Mouse (Mus musculus) neural tube, embryonic 15.5 days (tissue): ENCODE measurements around the gene Irak3. TPM values are rescaled to one million over a fixed set of nuclear protein-coding genes. Genes with fewer than 3 reads are reported as not detected.
A peak's percentile ranks its signal among the peaks of the same experiment; 100 is the strongest.

Source experiments
- ATAC-seq: fragments of 200-750 bp; cut with Nextera tagmentation; 2 replicates; pipeline ENCODE4 v1.8.0; 2017; ENCODE audit warnings: mild to moderate bottlenecking, moderate TSS enrichment, moderate library complexity; ENCODE audit not compliant: low FRiP score
- H3K27ac ChIP-seq: fragments of 300-500 bp; sonication (generic); replicated peaks from 2 replicates; pipeline ENCODE4 v1.5.1; 2015; ENCODE audit warnings: mild to moderate bottlenecking, inconsistent platforms
- H3K27me3 ChIP-seq: fragments of 300-500 bp; sonication (generic); replicated peaks from 2 replicates; pipeline ENCODE4 v1.6.1; 2015; ENCODE audit warnings: inconsistent platforms
- H3K36me3 ChIP-seq: fragments of 300-500 bp; sonication (generic); 2 replicates; pipeline ENCODE4 v1.6.1; 2015; ENCODE audit warnings: inconsistent platforms
- H3K4me1 ChIP-seq: fragments of 300-500 bp; sonication (generic); 2 replicates; pipeline ENCODE4 v1.6.1; 2015; ENCODE audit warnings: inconsistent platforms
- H3K4me2 ChIP-seq: fragments of 300-500 bp; sonication (generic); 2 replicates; pipeline ENCODE4 v1.6.1; 2015; ENCODE audit warnings: inconsistent platforms, mild to moderate bottlenecking, moderate library complexity
- H3K4me3 ChIP-seq: fragments of 300-500 bp; sonication (generic); replicated peaks from 2 replicates; pipeline ENCODE4 v1.5.1; 2015; ENCODE audit warnings: mild to moderate bottlenecking, inconsistent platforms
- H3K9ac ChIP-seq: fragments of 300-500 bp; sonication (generic); replicated peaks from 2 replicates; pipeline ENCODE4 v1.6.1; 2015; ENCODE audit warnings: mild to moderate bottlenecking, inconsistent platforms
- H3K9me3 ChIP-seq: fragments of 300-500 bp; sonication (generic); replicated peaks from 2 replicates; pipeline ENCODE4 v1.6.1; 2016; ENCODE audit warnings: inconsistent platforms
- WGBS: fragments of 180-500 bp; shearing (Covaris S2); methylation state at CpG from one replicate; pipeline ENCODE4 v1.1.7; 2015; ENCODE audit warnings: mixed read lengths; 5-methylcytosine and 5-hydroxymethylcytosine counted together
- polyA plus RNA-seq: library from polyadenylated mRNA; unstranded; fragments of >200 nt; fragmentation: Nextera tagmentation; extraction: Ambion mirVana; gene quantifications from 2 replicates; pipeline ENCODE4 v1.2.1, GENCODE M21; 2015

Irak3 gene
- polyA plus RNA-seq, 1 experiment from 2014 or later: 0.29 TPM

DNA sequence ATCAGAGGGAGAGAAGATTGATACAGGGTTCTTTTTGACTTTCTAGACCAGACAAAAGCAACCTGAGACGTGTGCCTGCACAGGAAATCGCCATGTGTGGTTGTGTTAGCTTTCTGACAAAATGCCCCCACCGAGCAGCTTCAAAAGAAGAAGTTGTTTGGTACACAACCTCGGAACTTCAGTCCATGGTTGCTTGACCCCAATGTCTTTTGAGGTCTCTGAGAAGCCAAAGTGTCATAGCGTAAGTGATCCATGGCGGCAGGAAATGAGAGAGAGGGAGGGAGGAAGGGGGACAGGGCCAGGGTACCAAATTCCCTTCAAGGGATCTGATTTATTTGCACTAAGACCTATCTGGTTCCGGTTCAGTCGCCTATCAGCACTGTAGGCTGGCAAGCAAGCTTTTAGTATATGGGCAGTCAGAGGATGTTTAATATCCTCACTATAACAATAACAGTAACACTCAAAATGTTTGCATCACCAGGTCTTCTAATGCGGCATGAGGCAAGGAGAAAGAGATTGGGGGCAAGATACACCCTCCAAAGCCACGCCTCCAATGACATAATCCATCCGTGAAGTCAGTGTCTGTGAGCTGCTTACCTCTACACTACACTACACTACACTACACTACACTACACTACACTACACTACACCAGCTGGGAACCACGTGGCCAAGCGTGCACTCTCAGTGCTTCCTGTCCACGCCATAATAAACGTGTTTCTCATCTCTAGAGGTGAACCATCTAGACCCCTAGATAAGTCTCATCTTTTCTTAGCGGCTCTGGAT lies 729 bp upstream of the Irak3 start:
- Histone ChIP-seq H3K27me3 (peaks cover 12% of the 10 kb centered on the region), H3K4me1 (peaks cover 11% of the 10 kb centered on the region), H3K9me3 (no peaks in the 10 kb centered on the region), H3K9ac (no peak overlapping the region), H3K4me2 (no peak overlapping the region), H3K27ac (no peak overlapping the region), H3K36me3 (no peaks in the 10 kb centered on the region), H3K4me3 (no peak overlapping the region)
- no peak for ATAC-seq
- WGBS: 80% methylated on average over 16 of the region's 16 CpGs

DNA sequence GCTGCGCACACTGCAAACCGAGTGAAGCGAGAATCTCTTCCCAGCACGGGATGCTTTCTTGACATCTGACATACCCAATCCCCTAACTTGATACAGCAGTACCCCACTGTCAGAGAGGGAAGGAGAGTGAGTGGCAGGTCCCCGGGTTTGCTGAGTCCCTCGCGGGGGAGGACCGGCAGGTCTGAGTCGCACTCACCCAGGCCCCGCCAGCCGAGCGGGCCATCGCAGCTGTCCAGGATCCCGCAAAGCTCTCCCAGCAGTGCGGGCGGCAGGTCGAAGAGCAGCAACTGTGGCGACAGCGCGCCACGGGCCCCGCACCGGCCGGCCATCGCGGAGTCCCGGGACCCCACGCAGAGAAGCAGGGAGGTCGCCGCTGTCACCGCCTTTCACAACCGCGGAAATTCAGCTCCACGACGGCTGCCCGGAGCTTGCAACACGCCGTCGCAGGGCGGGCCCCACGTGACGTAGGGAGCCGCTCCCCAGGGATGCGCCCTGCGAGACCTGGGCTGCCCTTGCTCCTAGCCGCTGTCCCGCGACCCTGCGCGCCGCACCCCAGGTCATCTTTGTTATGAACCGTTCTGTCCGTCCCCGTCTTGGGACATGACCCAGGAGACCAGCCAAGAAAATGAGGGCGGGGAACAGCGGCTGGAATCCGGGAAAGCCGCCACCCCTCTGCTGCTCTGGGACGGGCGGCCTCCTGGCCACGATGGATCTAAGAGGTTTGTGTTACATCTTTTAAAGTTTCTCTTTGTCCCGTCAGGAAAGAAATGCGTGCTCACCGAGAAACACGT lies 604 bp downstream of the Irak3 start, which contains the start of gene Tmbim4:
Gene Tmbim4, plus strand, starts transcription at position 460 of the 791 bp plus-strand sequence.
- peak within 1 kb of the TSS; percentile 87 for H3K4me2 ChIP-seq
- no peaks in the 10 kb centered on the region for H3K9me3 ChIP-seq
- peak within 1 kb of the TSS; percentile 41 for H3K9ac ChIP-seq
- H3K4me1 ChIP-seq: peaks cover 11% of the 10 kb centered on the region
- 1% methylated on average over 65 of the region's 65 CpGs for WGBS
- H3K27me3 ChIP-seq: peaks cover 9% of the 10 kb centered on the region
- no peaks in the 10 kb centered on the region for H3K36me3 ChIP-seq
- ATAC-seq: no peak
- H3K4me3 ChIP-seq: peak within 1 kb of the TSS; percentile 48
- H3K27ac ChIP-seq: no peak within 1 kb of the TSS

DNA sequence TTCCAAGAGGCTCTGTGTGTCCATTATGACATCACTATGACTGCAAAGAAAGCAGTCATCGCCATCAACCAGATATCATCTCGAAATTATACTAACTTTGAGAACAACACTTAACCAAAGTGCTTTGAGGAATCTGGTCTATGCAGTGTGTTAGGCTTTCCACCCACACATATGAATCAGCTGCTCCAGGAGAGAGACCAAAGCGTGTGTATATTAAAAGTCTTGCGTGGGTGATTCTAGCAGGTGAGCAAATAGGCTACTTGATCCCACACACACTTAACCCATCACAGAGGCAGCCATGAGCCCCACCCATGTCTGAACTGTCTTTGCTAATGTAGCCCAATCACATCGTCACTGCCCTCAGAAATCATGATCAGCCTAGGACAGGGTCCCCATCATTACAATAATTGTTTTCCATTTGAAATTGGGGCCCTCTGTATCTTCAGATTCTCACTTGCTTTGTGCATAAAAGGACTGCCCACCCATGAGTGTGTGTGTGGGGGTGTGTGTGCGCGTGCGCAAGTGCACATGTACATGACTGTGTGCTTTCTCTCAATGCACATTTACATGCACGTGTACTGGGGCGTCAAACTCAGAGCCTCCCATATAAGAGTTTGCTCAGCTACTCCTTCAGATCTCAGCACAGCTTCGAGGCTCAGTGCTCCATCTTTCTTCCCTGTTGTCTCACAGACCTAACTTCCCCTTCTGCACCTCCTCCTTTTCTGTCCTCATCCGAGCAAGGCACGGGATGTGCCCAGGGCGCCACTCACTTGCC lies 4.7 kb downstream of the Irak3 start:
- Histone ChIP-seq H3K4me2 (no peak overlapping the region), H3K27me3 (peaks cover 9% of the 10 kb centered on the region), H3K27ac (no peak overlapping the region), H3K36me3 (no peaks in the 10 kb centered on the region), H3K9ac (no peak overlapping the region), H3K9me3 (no peaks in the 10 kb centered on the region), H3K4me3 (no peak overlapping the region), H3K4me1 (peaks cover 11% of the 10 kb centered on the region)
- ATAC-seq: no peak
- WGBS: 80% methylated on average over 14 of the region's 14 CpGs

DNA sequence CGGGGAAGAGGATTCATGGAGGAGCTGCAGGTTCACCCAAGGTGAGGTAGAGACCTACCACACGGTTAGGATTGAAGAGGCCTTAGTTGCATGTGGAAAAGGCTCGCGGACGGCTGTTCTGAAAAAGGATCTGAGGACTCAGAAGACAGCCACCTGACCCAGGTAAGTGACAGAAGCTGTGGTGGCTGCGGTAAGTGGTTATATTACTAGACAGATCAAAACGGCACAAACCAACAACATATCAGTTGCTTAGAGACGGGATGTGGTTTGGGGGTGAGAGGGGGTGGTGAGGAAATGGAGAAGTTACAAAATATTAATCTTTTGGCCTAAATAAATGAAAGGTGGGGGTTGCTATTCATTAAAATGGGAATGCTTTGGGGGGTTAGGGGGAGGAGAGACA lies 8.7 kb downstream of the Irak3 start:
- no peaks in the 10 kb centered on the region for H3K9me3 ChIP-seq
- no peaks in the 10 kb centered on the region for H3K27me3 ChIP-seq
- ATAC-seq: no peak
- no peaks in the 10 kb centered on the region for H3K36me3 ChIP-seq
- H3K4me2 ChIP-seq: no peak overlapping the region
- 94% methylated on average over 8 of the region's 8 CpGs for WGBS
- no peak overlapping the region for H3K9ac ChIP-seq
- no peak overlapping the region for H3K4me3 ChIP-seq
- no peak overlapping the region for H3K27ac ChIP-seq
- peaks cover 7% of the 10 kb centered on the region; the same call in 1 of the 2 replicates for H3K4me1 ChIP-seq

DNA sequence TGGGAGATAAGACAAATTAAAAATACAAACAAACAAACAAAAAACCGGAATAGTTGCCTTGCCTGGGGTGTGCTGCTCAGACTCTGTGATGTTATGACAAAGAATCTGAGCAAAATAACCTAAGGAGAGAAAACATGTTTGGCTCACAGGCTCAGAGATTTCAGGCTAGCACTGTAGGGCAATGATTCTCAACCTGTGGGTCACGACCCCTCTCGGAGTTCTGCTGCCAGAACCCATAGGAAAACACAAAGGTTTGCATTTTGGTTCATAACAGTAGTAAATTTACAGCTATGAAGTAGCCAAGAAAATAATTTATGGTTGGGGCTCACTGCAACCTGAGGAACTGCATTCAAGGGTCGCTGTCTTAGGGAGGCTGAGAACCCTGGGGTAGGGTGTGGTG lies 9.7 kb downstream of the Irak3 start:
- Histone ChIP-seq H3K4me3 (no peak overlapping the region), H3K4me1 (peaks cover 7% of the 10 kb centered on the region; the same call in 1 of the 2 replicates), H3K9me3 (no peaks in the 10 kb centered on the region), H3K4me2 (no peak overlapping the region), H3K36me3 (no peaks in the 10 kb centered on the region), H3K27me3 (no peaks in the 10 kb centered on the region), H3K27ac (no peak overlapping the region), H3K9ac (no peak overlapping the region)
- 84% methylated on average over 4 of the region's 4 CpGs for WGBS
- ATAC-seq: no peak

DNA sequence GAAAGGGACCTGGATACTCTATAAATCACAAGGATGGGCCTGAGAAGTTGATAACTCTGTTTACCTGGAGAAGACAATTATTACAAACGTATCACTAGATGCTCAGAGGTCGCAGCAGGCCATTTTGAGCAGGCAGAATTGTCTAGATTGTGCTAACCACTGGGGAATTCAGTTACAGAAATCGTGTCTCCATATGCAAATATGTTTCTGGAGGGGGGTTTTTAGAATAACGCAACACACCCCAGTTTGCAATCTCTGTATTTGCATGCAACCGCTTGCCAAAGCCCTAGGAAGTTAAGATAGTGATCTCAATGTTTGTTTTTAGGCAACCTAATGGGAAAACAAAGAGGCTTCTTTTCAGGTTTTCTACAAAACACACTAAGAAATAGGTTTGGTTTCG lies 10.8 kb downstream of the Irak3 start:
- no peak for ATAC-seq
- 84% methylated on average over 6 of the region's 6 CpGs for WGBS
- Histone ChIP-seq H3K4me2 (no peak overlapping the region), H3K4me1 (peaks cover 7% of the 10 kb centered on the region; the same call in 1 of the 2 replicates), H3K4me3 (no peak overlapping the region), H3K9me3 (no peaks in the 10 kb centered on the region), H3K27ac (no peak overlapping the region), H3K27me3 (no peaks in the 10 kb centered on the region), H3K36me3 (no peaks in the 10 kb centered on the region), H3K9ac (no peak overlapping the region)

DNA sequence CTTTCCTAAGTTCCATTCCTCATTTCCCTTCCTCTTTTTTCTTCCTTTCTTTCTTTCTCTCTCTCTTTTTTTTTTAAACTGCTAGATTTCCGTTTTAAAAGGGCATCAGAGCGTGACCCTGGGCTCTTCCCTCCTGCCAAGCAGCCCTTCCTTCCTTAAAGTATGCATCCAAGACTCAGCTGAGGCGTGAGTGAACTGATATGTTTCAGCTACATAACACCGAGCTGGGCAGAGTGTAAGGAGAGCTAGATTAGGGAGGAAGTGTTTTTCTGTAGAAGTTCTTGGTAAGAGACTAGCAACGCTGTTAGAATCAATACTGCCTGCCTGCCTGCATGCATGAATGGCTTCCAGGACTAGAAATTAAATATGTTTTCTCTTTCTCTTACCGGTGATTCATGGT lies 12.1 kb downstream of the Irak3 start:
- Histone ChIP-seq H3K36me3 (no peaks in the 10 kb centered on the region), H3K4me3 (no peak overlapping the region), H3K27ac (no peak overlapping the region; the same call in 1 of the 2 replicates), H3K4me1 (peaks cover 7% of the 10 kb centered on the region; the same call in 1 of the 2 replicates), H3K27me3 (no peaks in the 10 kb centered on the region), H3K9me3 (no peaks in the 10 kb centered on the region), H3K4me2 (no peak overlapping the region), H3K9ac (no peak overlapping the region)
- no peak for ATAC-seq
- 40% methylated on average over 6 of the region's 6 CpGs for WGBS

DNA sequence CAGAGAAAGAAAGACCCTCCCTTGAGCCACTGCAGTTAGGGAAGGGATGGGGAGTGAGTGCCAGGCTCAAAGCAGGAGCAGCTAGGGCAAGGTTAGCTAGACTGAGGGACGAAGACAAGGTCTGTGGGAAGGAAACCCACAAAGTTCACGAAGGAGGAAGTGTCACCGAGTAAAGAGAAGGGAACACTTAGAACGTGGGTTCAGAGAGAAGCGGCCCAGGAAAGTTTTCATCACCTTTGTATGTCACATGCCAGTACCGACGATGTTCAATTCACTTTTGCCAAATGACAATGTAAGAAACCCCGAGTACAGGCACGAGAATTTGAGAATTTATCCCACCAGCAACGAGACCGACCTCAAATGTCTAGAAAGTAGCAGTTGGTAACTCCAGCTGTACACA lies 12.7 kb downstream of the Irak3 start:
- WGBS: 74% methylated on average over 11 of the region's 11 CpGs
- no peaks in the 10 kb centered on the region for H3K9me3 ChIP-seq
- no peak overlapping the region for H3K4me3 ChIP-seq
- H3K4me1 ChIP-seq: peaks cover 7% of the 10 kb centered on the region; the same call in 1 of the 2 replicates
- H3K27me3 ChIP-seq: no peaks in the 10 kb centered on the region
- no peak overlapping the region for H3K27ac ChIP-seq
- no peak overlapping the region for H3K9ac ChIP-seq
- no peaks in the 10 kb centered on the region for H3K36me3 ChIP-seq
- ATAC-seq: no peak
- H3K4me2 ChIP-seq: no peak overlapping the region

DNA sequence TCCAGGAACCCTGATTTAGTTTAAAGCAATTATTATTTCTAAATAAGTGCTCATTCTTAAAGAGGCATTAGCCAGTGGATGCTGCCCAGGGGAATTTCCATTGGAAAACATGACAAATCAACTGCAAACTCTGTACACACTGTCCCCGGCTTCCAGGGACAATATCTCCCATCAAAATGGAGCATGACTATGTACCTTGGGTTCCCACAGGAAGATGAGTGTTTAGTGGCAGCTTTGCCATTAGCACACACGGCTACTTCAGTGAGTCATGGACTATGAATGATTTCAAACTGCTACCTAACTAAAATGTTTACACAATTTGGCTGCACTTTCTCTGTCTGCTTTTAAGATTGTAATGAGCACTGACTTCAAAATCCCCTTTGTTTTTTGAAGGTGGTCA lies 13.4 kb downstream of the Irak3 start:
- Histone ChIP-seq H3K27me3 (no peaks in the 10 kb centered on the region), H3K4me2 (no peak overlapping the region)

DNA sequence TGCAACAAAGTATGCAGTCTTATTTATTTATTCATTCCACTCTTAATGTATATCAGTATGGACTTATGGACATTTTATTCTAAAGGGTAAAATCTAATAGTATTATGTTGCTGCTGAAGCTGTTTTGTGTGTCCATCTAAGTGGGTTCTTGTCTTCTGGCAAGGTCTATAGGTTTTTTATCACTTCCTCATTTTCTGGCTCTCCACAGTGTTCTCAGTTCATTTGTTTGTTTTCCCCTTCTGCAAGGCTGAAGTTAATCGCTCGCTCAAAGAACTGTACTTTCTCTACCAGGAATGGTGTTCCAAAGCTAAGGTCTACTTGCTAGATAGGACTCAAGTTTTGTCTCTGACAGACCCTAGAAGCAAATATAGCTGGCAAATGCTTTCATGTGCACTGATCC lies 18.6 kb downstream of the Irak3 start:
- WGBS: 79% methylated on average over 2 of the region's 2 CpGs
- no peaks in the 10 kb centered on the region for H3K27me3 ChIP-seq

More for the DNA sequence above, 13.4 kb downstream of the Irak3 start:
- H3K4me1 ChIP-seq: peaks cover 7% of the 10 kb centered on the region; the same call in 1 of the 2 replicates
- H3K4me3 ChIP-seq: no peak overlapping the region
- no peak for ATAC-seq
- 64% methylated on average over 2 of the region's 2 CpGs for WGBS
- H3K36me3 ChIP-seq: no peaks in the 10 kb centered on the region
- no peak overlapping the region for H3K27ac ChIP-seq
- H3K9ac ChIP-seq: no peak overlapping the region
- no peaks in the 10 kb centered on the region for H3K9me3 ChIP-seq

DNA sequence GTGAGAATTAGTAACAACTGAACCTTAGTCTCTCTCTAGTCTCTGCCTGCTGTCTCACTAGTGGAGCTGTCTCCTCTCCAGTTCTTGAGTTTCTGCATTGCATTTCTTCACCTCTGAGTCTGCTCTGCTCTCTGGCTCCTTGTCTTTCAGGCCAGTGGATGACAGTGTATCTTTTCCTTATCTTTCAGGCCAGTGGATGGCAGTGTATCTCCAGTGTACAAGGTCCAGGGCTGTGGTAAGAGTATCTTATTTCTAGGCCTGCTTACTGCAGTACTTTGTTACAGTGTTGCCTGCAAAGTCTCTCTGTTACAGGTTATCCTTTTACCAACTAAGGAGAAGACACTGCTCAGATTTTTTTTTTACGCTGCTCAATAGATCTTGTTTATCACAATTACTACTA lies 19.0 kb downstream of the Irak3 start:
- Histone ChIP-seq H3K9ac (no peak overlapping the region), H3K9me3 (no peaks in the 10 kb centered on the region), H3K4me2 (no peak overlapping the region), H3K27ac (no peak overlapping the region), H3K4me3 (no peak overlapping the region), H3K27me3 (no peaks in the 10 kb centered on the region), H3K4me1 (no peaks in the 10 kb centered on the region), H3K36me3 (no peaks in the 10 kb centered on the region)
- 100% methylated on average over 1 of the region's 1 CpGs for WGBS
- no peak for ATAC-seq

More for the DNA sequence above, 18.6 kb downstream of the Irak3 start:
- Histone ChIP-seq H3K27ac (no peak overlapping the region), H3K4me3 (no peak overlapping the region), H3K4me2 (no peak overlapping the region), H3K4me1 (no peaks in the 10 kb centered on the region), H3K9me3 (no peaks in the 10 kb centered on the region), H3K36me3 (no peaks in the 10 kb centered on the region), H3K9ac (no peak overlapping the region)
- ATAC-seq: no peak
